Mouse (Mus musculus) heart, embryonic 13.5 days (tissue): ENCODE measurements around the gene Ncor1. TPM values are rescaled to one million over a fixed set of nuclear protein-coding genes. Genes with fewer than 3 reads are reported as not detected.

Source experiments
- ATAC-seq: fragments of 200-750 bp; cut with Nextera tagmentation; 2 replicates; pipeline ENCODE4 v1.8.0; 2017; ENCODE audit warnings: moderate TSS enrichment; ENCODE audit not compliant: insufficient number of reproducible peaks, low FRiP score, low TSS enrichment; ENCODE audit errors: extremely low read depth
- H3K27ac ChIP-seq: fragments of 300-500 bp; sonication (generic); replicated peaks from 2 replicates; pipeline ENCODE4 v1.5.1; 2015; ENCODE audit warnings: moderate library complexity, mild to moderate bottlenecking, inconsistent platforms
- H3K27me3 ChIP-seq: fragments of 300-500 bp; sonication (generic); replicated peaks from 2 replicates; pipeline ENCODE4 v1.6.1; 2015; ENCODE audit warnings: mild to moderate bottlenecking, inconsistent platforms
- H3K36me3 ChIP-seq: fragments of 300-500 bp; sonication (generic); 2 replicates; pipeline ENCODE4 v1.6.1; 2015; ENCODE audit warnings: mild to moderate bottlenecking, inconsistent platforms
- H3K4me1 ChIP-seq: fragments of 300-500 bp; sonication (generic); 2 replicates; pipeline ENCODE4 v1.6.1; 2015; ENCODE audit warnings: inconsistent platforms
- H3K4me2 ChIP-seq: fragments of 300-500 bp; sonication (generic); 2 replicates; pipeline ENCODE4 v1.6.1; 2015; ENCODE audit warnings: inconsistent platforms, mild to moderate bottlenecking, moderate library complexity
- H3K4me3 ChIP-seq: fragments of 300-500 bp; sonication (generic); 2 replicates; pipeline ENCODE4 v1.5.1; 2015; ENCODE audit warnings: moderate library complexity, mild to moderate bottlenecking, inconsistent platforms
- H3K9ac ChIP-seq: fragments of 300-500 bp; sonication (generic); 2 replicates; pipeline ENCODE4 v1.6.1; 2015; ENCODE audit warnings: inconsistent platforms, mild to moderate bottlenecking, moderate library complexity
- H3K9me3 ChIP-seq: fragments of 300-500 bp; sonication (generic); 2 replicates; pipeline ENCODE4 v1.6.1; 2016; ENCODE audit warnings: inconsistent platforms
- whole genome bisulfite sequencing: fragments of 180-500 bp; shearing (Covaris S2); methylation state at CpG from one replicate; pipeline ENCODE4 v1.1.7; 2015; ENCODE audit warnings: mixed read lengths; 5-methylcytosine and 5-hydroxymethylcytosine counted together
- polyA plus RNA-seq: library from polyadenylated mRNA; unstranded; fragments of >200 nt; fragmentation: Nextera tagmentation; extraction: Ambion mirVana; gene quantifications from 2 replicates; pipeline ENCODE4 v1.2.1, GENCODE M21; 2015

The Ncor1 gene
- 101 and 107 TPM in 2 replicates for polyA plus RNA-seq

GRCm38 (mm10) chr11:62458276-62458724 is at the start of gene Ncor1, which contains the start of gene Pigl:
TSS of gene Ncor1 (minus strand) at chr11:62458541.
TSS of gene Pigl (plus strand) at chr11:62458460.
- ATAC-seq = 0 out of 2 replicates have a peak, but pooled peaks have one; percentile 27
- peaks cover 22% of the 10 kb centered on the region for H3K4me1 ChIP-seq
- no peaks in the 10 kb centered on the region for H3K9me3 ChIP-seq
- peak within 1 kb of the TSS; percentile 99 for H3K9ac ChIP-seq
- under 1% methylated on average over 33 of the region's 33 CpGs for WGBS
- peak within 1 kb of the TSS; percentile 99 for H3K27ac ChIP-seq
- H3K4me2 ChIP-seq = peak within 1 kb of the TSS; percentile 94
- H3K36me3 ChIP-seq = 0 out of 2 replicates have a peak, but pooled peaks cover 3% of the 10 kb centered on the region
- H3K27me3 ChIP-seq = no peaks in the 10 kb centered on the region
- H3K4me3 ChIP-seq = peak within 1 kb of the TSS; percentile 95

DNA sequence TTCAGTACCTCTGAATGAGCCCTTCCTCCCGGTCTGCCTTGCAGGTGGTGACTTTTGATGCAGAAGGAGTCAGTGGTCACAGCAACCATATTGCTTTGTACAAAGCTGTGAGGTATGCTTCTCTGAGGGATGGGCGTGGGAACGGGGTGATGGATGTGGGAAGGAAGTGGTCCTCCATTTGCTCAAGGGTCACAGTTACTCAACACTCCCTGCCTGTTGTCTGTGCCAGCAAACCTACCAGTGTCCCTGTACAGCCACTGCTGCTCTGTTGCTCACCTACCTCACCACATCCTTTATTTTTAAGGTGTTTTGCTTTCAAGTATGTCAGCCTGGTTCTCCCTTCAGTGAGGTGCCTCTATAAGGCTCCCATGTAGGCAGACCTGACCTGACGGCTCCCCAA is 49.3 kb upstream of the Ncor1 start:
- H3K4me3 ChIP-seq = no peak overlapping the region
- ATAC-seq = no peak
- H3K27me3 ChIP-seq = no peaks in the 10 kb centered on the region
- peaks cover 1% of the 10 kb centered on the region; the same call in 1 of the 2 replicates for H3K36me3 ChIP-seq
- H3K4me1 ChIP-seq = no peaks in the 10 kb centered on the region
- no peak overlapping the region for H3K9ac ChIP-seq
- H3K4me2 ChIP-seq = no peak overlapping the region
- no peaks in the 10 kb centered on the region for H3K9me3 ChIP-seq
- no peak overlapping the region for H3K27ac ChIP-seq
- WGBS = 83% methylated on average over 4 of the region's 4 CpGs

- WGBS = 84% methylated on average over 2 of the region's 2 CpGs
- Histone ChIP-seq H3K9ac (no peak overlapping the region), H3K4me3 (no peak overlapping the region), H3K4me1 (peaks cover 11% of the 10 kb centered on the region), H3K27ac (no peak overlapping the region), H3K9me3 (no peaks in the 10 kb centered on the region), H3K4me2 (no peak overlapping the region), H3K27me3 (no peaks in the 10 kb centered on the region), H3K36me3 (no peaks in the 10 kb centered on the region)
- no peak for ATAC-seq
These were observed 42.2 kb upstream of the Ncor1 start for GRCm38 (mm10) chr11:62500529-62500928.

GRCm38 (mm10) chr11:62498802-62499201 is 40.5 kb upstream of the Ncor1 start:
- H3K4me3 ChIP-seq = no peak overlapping the region
- no peak for ATAC-seq
- 89% methylated on average over 2 of the region's 2 CpGs for WGBS

DNA sequence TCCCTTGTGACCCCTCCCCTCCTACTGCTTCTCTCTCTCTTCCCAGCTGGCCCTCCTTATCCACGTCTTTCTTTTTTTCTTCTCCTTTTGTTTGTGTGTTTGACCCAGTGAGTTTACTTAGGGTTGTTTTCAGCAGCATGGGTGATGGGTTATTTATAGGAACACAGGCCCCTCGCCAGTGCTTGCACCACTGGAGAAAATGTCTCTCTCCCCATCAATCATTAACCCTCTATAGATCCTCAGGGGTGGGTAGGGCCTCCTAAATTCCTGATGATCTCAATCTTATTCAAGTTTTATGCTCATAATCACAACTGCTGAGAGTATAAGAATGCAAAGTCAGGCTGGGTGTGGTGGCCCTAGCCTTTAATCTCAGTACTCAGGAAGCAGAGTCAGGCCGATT is 38.8 kb upstream of the Ncor1 start:
- Histone ChIP-seq H3K4me2 (no peak overlapping the region), H3K27ac (no peak overlapping the region), H3K27me3 (no peaks in the 10 kb centered on the region), H3K9ac (no peak overlapping the region), H3K4me3 (no peak overlapping the region), H3K4me1 (peaks cover 24% of the 10 kb centered on the region), H3K36me3 (no peaks in the 10 kb centered on the region), H3K9me3 (no peaks in the 10 kb centered on the region)
- no peak for ATAC-seq
- WGBS = 47% methylated on average over 3 of the region's 3 CpGs

More at GRCm38 (mm10) chr11:62498802-62499201, 40.5 kb upstream of the Ncor1 start:
- Histone ChIP-seq H3K36me3 (no peaks in the 10 kb centered on the region), H3K9ac (no peak overlapping the region), H3K9me3 (no peaks in the 10 kb centered on the region), H3K27me3 (no peaks in the 10 kb centered on the region), H3K4me1 (peaks cover 24% of the 10 kb centered on the region), H3K4me2 (no peak overlapping the region), H3K27ac (no peak overlapping the region)

- no peak for ATAC-seq
- H3K4me3 ChIP-seq = no peak overlapping the region
- H3K9ac ChIP-seq = no peak overlapping the region
- no peaks in the 10 kb centered on the region for H3K27me3 ChIP-seq
- no peaks in the 10 kb centered on the region for H3K9me3 ChIP-seq
- peaks cover 24% of the 10 kb centered on the region for H3K4me1 ChIP-seq
- H3K27ac ChIP-seq = 0 out of 2 replicates have a peak overlapping the region, but pooled peaks have one; percentile 33
- 43% methylated on average over 5 of the region's 5 CpGs for WGBS
- no peak overlapping the region for H3K4me2 ChIP-seq
- no peaks in the 10 kb centered on the region for H3K36me3 ChIP-seq
These were observed 37.9 kb upstream of the Ncor1 start for GRCm38 (mm10) chr11:62496151-62496715.

DNA sequence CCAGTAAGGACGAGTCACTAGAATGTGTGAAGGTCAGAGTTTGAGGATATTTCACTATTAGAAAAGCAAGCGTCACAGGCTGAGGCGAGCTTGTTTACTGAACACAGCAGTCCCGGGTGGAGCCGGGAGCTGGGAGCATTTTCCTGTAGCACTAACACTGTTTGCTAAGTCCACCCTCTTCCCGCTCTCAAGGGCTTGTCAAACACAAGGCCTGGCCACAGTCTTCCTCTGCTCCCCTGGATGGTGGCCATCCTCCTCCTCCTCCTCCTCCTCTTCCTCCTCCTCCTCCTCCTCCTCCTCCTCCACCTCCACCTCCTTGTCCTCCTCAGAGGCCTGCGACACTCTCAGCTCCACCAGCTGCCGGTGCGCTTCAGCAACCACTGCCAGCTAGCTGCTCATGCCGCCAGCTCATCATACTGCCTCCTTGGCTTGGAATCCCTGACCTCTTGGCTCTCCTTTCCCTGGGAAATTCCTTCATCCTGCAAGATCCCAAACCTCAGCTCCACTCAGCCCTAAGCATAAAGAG is 37.0 kb upstream of the Ncor1 start:
- H3K9me3 ChIP-seq = no peaks in the 10 kb centered on the region
- 20% methylated on average over 7 of the region's 10 CpGs for WGBS
- peak overlapping the region; percentile 80 for H3K27ac ChIP-seq
- H3K9ac ChIP-seq = peak overlapping the region; percentile 12
- no peak for ATAC-seq
- no peaks in the 10 kb centered on the region for H3K36me3 ChIP-seq
- peaks cover 24% of the 10 kb centered on the region for H3K4me1 ChIP-seq
- no peaks in the 10 kb centered on the region for H3K27me3 ChIP-seq
- H3K4me2 ChIP-seq = peak overlapping the region; percentile 49
- H3K4me3 ChIP-seq = no peak overlapping the region

DNA sequence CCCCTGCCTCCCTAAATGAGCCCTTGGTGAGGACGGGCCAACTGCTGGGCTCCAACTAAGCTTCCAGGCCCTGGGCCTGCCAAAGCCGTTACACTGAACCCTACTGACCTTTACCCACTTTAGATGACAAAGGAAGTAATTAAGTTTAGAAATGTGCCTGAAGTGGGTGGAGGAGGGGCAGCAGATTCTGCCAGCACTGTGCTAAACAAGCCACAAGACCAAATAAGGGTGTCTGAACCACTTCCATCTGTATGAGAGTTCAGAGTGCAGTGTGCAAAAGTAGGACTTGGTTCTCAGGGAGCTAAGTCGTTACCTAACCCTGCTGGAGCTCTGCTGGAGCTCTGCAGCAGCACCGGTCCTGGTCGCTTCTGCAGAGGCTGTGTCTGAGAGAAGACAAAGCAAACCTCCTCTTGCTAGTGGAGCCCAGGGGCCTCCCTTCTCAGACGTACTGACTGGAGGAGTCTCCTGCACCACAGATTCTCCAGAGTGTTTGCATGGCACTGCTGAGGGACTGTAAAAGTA is 36.5 kb upstream of the Ncor1 start:
- no peaks in the 10 kb centered on the region for H3K9me3 ChIP-seq
- WGBS = 11% methylated on average over 6 of the region's 6 CpGs
- H3K27ac ChIP-seq = peak overlapping the region; percentile 80
- H3K36me3 ChIP-seq = no peaks in the 10 kb centered on the region
- ATAC-seq = peak; percentile 56; the same call in 1 of the 2 replicates
- no peaks in the 10 kb centered on the region for H3K27me3 ChIP-seq
- no peak overlapping the region for H3K4me3 ChIP-seq
- H3K9ac ChIP-seq = peak overlapping the region; percentile 12
- H3K4me1 ChIP-seq = peaks cover 24% of the 10 kb centered on the region
- peak overlapping the region; percentile 49 for H3K4me2 ChIP-seq

GRCm38 (mm10) chr11:62493701-62494100 is 35.4 kb upstream of the Ncor1 start:
- WGBS = 90% methylated on average over 6 of the region's 6 CpGs
- no peak for ATAC-seq
- H3K27me3 ChIP-seq = no peaks in the 10 kb centered on the region
- H3K36me3 ChIP-seq = no peaks in the 10 kb centered on the region
- no peak overlapping the region for H3K4me3 ChIP-seq
- H3K9ac ChIP-seq = no peak overlapping the region
- H3K4me2 ChIP-seq = no peak overlapping the region
- H3K9me3 ChIP-seq = no peaks in the 10 kb centered on the region
- peaks cover 24% of the 10 kb centered on the region for H3K4me1 ChIP-seq
- H3K27ac ChIP-seq = no peak overlapping the region

DNA sequence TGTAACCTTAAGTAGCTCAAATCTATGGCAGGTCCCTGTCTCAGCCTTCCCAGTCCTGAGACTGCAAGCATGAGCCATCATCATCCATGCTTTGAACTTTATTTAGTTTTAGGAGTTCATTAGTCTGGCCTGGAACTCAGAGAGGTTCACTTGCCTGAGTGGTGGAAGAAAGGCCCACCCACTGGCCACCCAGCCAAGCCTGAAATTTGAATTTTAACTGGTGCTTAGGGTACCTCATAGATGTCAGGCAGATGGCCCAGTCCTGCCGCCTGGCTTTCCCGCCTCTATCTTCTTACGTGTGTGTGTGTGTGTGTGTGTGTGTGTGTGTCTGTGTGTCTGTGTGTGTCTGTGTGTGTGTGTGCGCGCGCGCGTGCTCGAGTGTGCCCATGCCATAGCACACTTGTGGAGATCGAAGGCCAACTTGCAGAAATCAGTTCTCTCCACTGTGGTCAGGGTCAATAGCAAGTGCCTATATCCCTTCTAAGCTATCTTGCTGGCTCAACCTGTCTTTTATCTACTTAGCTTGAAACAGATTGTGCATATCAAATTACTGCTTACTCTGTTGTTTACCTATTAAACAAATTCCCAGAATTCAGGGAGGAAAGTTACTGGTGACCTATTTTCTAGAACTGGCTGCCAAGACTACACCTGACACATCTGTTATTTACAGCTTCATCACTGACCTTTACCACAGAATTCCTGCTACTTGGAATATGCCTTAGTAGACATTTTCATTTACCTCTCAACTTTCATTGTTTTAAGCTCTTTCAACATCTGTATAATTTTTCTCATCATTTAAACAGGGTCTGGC is 29.4 kb upstream of the Ncor1 start:
- no peak overlapping the region for H3K9ac ChIP-seq
- H3K36me3 ChIP-seq = no peaks in the 10 kb centered on the region
- WGBS = 95% methylated on average over 10 of the region's 10 CpGs
- no peak overlapping the region for H3K4me3 ChIP-seq
- no peak overlapping the region for H3K4me2 ChIP-seq
- no peaks in the 10 kb centered on the region for H3K27me3 ChIP-seq
- no peak overlapping the region for H3K27ac ChIP-seq
- H3K9me3 ChIP-seq = no peaks in the 10 kb centered on the region
- H3K4me1 ChIP-seq = no peaks in the 10 kb centered on the region
- no peak for ATAC-seq

DNA sequence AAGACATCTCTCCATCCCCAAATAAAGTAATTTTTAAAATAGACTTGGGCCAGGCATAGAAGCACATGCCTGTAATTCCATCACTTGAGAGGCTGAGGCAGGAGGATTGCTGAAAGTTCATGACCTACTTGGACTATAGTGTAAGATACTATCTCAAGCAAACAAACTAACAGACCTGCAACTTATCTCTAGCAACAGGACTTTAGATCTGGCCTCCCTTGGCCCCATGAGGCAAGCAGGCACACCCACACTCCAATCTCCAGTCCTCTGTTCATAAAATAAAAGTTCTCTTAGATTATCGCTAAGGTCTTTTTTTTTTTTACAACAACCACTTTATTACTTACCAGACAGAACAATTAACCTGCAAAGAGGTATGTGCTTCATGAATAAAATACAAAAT is 28.6 kb upstream of the Ncor1 start:
- 86% methylated on average over 1 of the region's 1 CpGs for WGBS
- Histone ChIP-seq H3K4me1 (no peaks in the 10 kb centered on the region), H3K27me3 (no peaks in the 10 kb centered on the region), H3K9me3 (no peaks in the 10 kb centered on the region), H3K4me2 (no peak overlapping the region), H3K9ac (no peak overlapping the region), H3K4me3 (no peak overlapping the region), H3K27ac (no peak overlapping the region), H3K36me3 (no peaks in the 10 kb centered on the region)
- ATAC-seq = no peak
